Mouse (Mus musculus): Measurements from ENCODE around the gene Ednrb. TPM values are rescaled to one million over a fixed set of nuclear protein-coding genes. Genes with fewer than 3 reads are reported as not detected.
"Not testable (repeated sequence)": the region's sequence is repeated elsewhere in the genome, so short reads cannot be mapped to it uniquely, and the experiment has no call there.

Gene Ednrb
- total RNA-seq, 2 experiments from 2014 or later: 28.8 to 36.8 TPM

DNA sequence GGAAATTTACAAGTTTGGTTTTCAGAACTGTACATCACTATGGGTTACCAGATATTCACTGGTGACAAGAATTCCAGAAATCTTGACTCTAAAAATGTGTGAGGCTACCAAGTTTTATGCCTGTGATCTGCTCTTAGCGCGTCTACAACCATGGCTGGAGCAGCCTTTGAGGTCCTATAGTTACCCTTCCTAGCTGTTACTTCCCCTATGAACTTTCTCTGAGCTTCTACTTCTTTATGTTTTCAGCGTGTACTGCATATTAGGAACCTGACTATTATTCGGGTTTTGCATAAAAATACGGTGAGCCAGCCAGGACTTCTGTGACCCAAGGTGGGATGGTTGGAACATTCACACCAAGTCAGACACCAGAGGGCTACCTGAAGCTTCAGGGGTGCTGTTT lies 18.3 kb downstream of the Ednrb start:
- DNase-seq (ENCODE audit: low spot score in 2 of 2): no peak

GRCm38 (mm10) chr14:103823501-103823900 lies 20.7 kb downstream of the Ednrb start:
- DNase-seq (ENCODE audit: low spot score in 2 of 2): no peak

DNA sequence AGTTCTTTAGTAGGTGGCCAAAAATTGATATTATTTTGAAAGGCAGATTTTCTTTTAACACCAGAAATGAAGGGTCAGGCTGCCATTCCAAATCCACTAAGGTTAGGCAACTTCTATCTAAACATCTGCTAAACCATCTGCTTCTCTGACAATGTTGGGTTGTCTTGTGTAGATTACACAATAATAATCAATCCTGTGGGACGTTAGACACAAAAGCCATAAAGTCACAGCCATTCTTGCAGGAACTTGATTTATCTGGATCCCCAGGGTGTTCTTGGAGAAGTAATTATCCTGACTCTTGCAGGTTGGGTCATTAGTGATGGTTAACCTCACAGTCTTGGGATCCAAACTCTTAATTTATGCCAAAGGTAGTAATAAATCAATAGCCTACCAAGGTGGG lies 21.6 kb downstream of the Ednrb start:
- no peak for DNase-seq (ENCODE audit: low spot score in 2 of 2)

DNA sequence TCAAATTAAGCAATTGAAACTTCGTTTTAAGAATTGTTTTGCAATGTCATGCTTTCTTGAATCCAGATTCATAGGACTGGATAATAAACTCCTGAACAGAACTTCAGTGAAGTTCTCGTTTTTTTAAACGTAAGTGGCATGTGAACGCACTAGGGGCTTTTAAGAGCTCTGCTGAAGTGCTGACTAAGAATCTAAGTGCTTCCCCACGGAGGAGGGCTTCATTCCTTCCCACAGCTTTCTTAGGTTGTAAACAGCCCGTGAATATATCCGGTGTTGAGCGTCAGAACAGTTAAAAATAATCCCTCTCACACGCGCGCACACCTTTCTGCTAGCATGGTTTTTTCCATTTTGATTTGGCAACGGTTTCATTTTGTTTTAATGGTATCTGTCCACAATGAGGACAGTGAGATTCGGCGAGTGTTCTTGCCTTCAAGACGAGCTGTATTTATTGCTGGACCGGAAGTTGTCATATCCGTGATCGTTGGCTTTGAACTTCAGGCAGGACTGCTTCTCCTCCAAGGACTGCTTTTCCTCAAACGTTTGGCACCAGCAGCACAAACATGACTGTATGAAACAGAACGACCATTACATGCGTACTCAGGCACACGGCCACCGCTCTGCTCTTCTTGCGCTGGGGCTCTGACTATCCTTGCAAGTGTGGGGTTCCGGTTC lies 27.4 kb downstream of the Ednrb start:
- DNase-seq (ENCODE audit: low spot score in 2 of 2): no peak

- DNase-seq (ENCODE audit: low spot score in 2 of 2): peak in 1 of 2 experiments; percentile 40
These were observed 28.7 kb downstream of the Ednrb start for GRCm38 (mm10) chr14:103815542-103815941.

GRCm38 (mm10) chr14:103814015-103814691 lies 30.0 kb downstream of the Ednrb start:
- DNase-seq (ENCODE audit: low spot score in 2 of 2): no peak

DNA sequence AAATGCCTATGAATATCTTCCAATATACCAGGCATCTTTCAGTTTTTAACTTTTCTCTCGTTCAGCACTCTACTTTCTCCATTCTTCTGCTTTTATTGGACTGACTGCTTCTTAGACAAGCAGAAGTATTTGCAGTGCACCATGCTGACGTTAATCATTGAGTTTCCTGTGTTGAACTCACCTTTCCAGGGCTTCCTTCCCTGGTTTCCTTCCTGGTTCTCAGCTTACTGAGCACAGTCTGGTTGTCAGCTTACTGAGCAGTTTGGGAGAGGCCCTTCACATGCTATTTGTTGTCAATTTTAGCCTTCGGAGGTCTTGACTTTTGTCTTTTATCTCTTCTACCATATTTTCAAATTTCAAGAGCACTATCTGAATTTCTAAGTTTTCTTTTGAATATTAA lies 31.0 kb downstream of the Ednrb start:
- DNase-seq (ENCODE audit: low spot score in 2 of 2): no peak

- DNase-seq (ENCODE audit: low spot score in 2 of 2): no peak
These were observed 32.9 kb downstream of the Ednrb start for GRCm38 (mm10) chr14:103811291-103811690.

DNA sequence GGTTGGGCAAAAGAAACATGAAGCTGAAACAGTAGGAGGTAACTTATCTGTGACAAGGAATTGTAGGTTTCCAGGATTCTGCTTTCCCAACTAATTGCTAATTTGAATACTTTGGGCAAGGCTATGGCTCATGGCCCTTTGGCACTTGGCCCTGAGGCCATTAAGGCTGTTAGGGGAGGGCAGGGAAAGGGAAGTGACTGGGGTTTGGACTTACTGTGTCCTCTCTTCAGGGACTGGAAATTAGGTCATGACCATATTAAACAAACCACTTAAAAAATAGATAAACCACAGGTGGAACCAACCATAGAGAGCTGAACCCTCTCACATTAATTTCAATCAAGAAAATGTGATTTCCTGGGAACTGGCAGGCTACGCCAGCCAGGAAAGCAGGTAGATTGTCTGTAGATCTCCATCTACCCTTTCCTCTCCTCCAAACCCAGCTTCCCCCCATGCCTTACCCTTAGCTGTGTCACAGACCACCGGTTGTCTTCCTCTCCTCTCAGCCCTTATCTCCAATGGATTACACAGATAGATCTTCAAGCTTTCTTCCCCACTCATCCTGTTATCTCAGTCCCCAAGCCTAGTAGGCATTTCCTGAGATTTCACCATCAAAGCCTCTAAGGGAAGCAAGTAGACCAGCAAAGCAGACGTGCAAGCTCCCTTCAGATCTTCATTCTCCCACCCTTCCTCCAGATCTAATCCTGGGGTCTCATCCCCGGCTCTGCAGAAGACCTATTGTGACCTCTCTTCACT lies 40.1 kb downstream of the Ednrb start:
- no peak for DNase-seq (ENCODE audit: low spot score in 2 of 2)

GRCm38 (mm10) chr14:103797123-103797522 lies 47.1 kb downstream of the Ednrb start:
- no peak for DNase-seq (ENCODE audit: low spot score in 2 of 2)

GRCm38 (mm10) chr14:103795591-103795990 lies 48.6 kb downstream of the Ednrb start:
- DNase-seq (ENCODE audit: low spot score in 2 of 2): no peak

DNA sequence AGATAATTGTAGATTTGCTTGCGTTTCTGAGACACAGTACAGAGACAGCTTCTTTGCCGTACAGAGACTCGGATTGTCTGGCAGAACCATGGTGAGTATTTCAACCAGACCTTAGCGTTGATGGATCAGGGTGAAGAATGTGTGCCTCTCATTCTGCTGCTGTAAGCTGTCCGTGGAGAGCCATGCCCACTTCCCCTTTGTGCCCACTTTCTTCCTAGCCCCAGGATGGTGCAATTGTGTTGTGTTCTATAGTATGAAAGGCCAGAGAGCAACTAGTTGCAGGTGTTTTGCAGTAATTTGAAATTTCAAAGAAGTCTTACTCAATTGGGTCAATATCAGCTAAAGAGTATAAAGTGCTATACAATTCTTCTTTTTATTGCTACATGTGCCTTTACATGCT lies 50.8 kb downstream of the Ednrb start:
- DNase-seq (ENCODE audit: low spot score in 2 of 2): no peak

- DNase-seq (ENCODE audit: low spot score in 2 of 2): no peak
These were observed 51.5 kb downstream of the Ednrb start for GRCm38 (mm10) chr14:103792726-103793125.

DNA sequence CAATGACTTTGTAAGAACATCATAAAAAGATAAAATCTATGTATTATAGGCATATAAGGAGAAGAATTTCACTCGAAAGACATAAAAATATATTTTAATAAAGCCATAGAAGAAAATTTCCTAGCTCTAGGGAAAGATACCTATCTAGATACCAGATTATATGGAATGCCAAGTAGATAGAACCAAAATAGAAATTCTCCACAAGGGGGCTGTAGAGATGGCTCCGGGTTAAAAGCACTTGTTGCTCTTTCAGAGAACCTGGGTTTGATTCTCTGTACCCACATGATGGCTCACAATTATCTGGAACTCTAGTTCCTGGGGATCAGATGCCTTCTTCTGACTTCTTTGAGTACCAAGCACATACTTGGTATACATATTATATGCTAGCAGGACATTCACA lies 56.7 kb downstream of the Ednrb start:
- DNase-seq (ENCODE audit: low spot score in 2 of 2): no peak

- no peak for DNase-seq (ENCODE audit: low spot score in 2 of 2)
These were observed 58.9 kb downstream of the Ednrb start for GRCm38 (mm10) chr14:103785096-103785965.

- DNase-seq (ENCODE audit: low spot score in 2 of 2): not testable (repeated sequence)
These were observed 63.9 kb downstream of the Ednrb start for GRCm38 (mm10) chr14:103780336-103780735.

GRCm38 (mm10) chr14:103779276-103779675 lies 64.9 kb downstream of the Ednrb start:
- DNase-seq (ENCODE audit: low spot score in 2 of 2): no peak

DNA sequence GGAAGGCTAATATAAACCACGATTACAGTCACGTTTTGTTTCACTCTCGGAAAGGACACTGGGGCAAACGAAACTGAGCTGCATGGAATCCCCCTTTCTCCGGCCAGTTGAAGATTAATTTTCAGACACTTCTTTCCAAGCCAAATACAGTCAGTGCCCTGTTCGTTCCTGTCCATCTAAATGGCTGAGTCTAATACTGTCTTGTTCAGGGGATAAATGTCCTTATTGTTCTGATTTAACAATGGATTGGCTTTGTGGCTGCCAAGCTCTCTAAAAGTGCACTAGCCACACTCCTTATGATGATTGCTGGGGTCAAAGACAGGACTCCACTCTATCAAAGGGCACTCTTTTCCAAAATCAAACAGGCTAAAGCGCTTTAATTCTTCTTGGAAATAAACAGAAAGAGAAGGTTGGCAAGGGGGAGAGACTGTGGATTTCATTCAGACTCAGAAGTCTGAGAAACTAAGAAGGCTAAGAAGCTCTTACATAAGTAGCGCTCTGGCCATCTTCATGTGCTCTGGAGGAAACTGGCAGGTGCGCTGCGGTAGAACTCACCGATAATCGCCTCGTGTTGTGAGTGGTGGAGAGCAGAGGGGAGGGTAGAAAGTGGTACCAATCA lies 65.6 kb downstream of the Ednrb start:
- DNase-seq (ENCODE audit: low spot score in 2 of 2): no peak

- DNase-seq (ENCODE audit: low spot score in 2 of 2): no peak
These were observed 66.2 kb downstream of the Ednrb start for GRCm38 (mm10) chr14:103778009-103778431.

GRCm38 (mm10) chr14:103777386-103777785 lies 66.8 kb downstream of the Ednrb start:
- no peak for DNase-seq (ENCODE audit: low spot score in 2 of 2)
